Mouse (Mus musculus) kidney, embryonic 14.5 days (tissue): ENCODE data around the gene Gm49378. TPM values are rescaled to one million over a fixed set of nuclear protein-coding genes. Genes with fewer than 3 reads are reported as not detected.

Experiments
- ATAC-seq: fragments of 200-750 bp; cut with Nextera tagmentation; 2 replicates; pipeline ENCODE4 v1.8.0; 2017; ENCODE audit warnings: moderate number of reproducible peaks, mild to moderate bottlenecking, moderate TSS enrichment, moderate library complexity; ENCODE audit not compliant: low FRiP score, low TSS enrichment
- H3K27ac ChIP-seq: fragments of 300-500 bp; sonication (generic); 2 replicates; pipeline ENCODE4 v1.5.1; 2014; ENCODE audit warnings: low read depth, mild to moderate bottlenecking, low read length, moderate library complexity, mixed read lengths
- H3K27me3 ChIP-seq: fragments of 300-500 bp; sonication (generic); 2 replicates; pipeline ENCODE4 v1.6.1; 2014; ENCODE audit warnings: mild to moderate bottlenecking, low read length; ENCODE audit not compliant: control insufficient read depth, insufficient read depth
- H3K36me3 ChIP-seq: fragments of 300-500 bp; sonication (generic); 2 replicates; pipeline ENCODE4 v1.6.1; 2014; ENCODE audit warnings: low read length, mixed read lengths; ENCODE audit not compliant: control insufficient read depth, insufficient read depth
- H3K4me1 ChIP-seq: fragments of 300-500 bp; sonication (generic); 2 replicates; pipeline ENCODE4 v1.6.1; 2014; ENCODE audit warnings: low read length, mixed read lengths; ENCODE audit not compliant: control insufficient read depth, insufficient read depth
- H3K4me2 ChIP-seq: fragments of 300-500 bp; sonication (generic); replicated peaks from 2 replicates; pipeline ENCODE4 v1.6.1; 2014; ENCODE audit warnings: low read depth, mild to moderate bottlenecking, low read length
- H3K4me3 ChIP-seq: fragments of 300-500 bp; sonication (generic); 2 replicates; pipeline ENCODE4 v1.5.1; 2014; ENCODE audit warnings: mild to moderate bottlenecking, low read length
- H3K9ac ChIP-seq: fragments of 300-500 bp; sonication (generic); 2 replicates; pipeline ENCODE4 v1.6.1; 2014; ENCODE audit warnings: low read depth, mild to moderate bottlenecking, low read length, moderate library complexity
- H3K9me3 ChIP-seq: fragments of 300-500 bp; sonication (generic); 2 replicates; pipeline ENCODE4 v1.6.1; 2016; ENCODE audit warnings: low read length; ENCODE audit not compliant: control insufficient read depth
- WGBS: fragments of 180-500 bp; shearing (Covaris S2); extraction: QIAGEN DNeasy Blood & Tissue Kit; methylation state at CpG from one replicate; pipeline ENCODE4 v1.1.7; 2014; 5-methylcytosine and 5-hydroxymethylcytosine counted together
- polyA plus RNA-seq: library from polyadenylated mRNA; unstranded; fragments of >200 nt; fragmentation: Nextera tagmentation; extraction: Ambion mirVana; gene quantifications from 2 replicates; pipeline ENCODE4 v1.2.1, GENCODE M21; 2014

The Gm49378 gene
- 3.4 TPM in 2 replicates for polyA plus RNA-seq

GRCm38 (mm10) chr14:55637795-55638194 is at the start of gene Gm49378:
Gene Gm49378, minus strand, starts transcription at chr14:55637895.
- no peaks in the 10 kb centered on the region for H3K27me3 ChIP-seq
- H3K4me1 ChIP-seq = peaks cover 16% of the 10 kb centered on the region
- no peak within 1 kb of the TSS for H3K4me3 ChIP-seq
- no peak within 1 kb of the TSS for H3K9ac ChIP-seq
- no peak within 1 kb of the TSS for H3K27ac ChIP-seq
- ATAC-seq = no peak
- H3K4me2 ChIP-seq = no peak within 1 kb of the TSS
- 93% methylated on average over 9 of the region's 9 CpGs for WGBS
- peaks cover 70% of the 10 kb centered on the region for H3K36me3 ChIP-seq
- no peaks in the 10 kb centered on the region for H3K9me3 ChIP-seq

GRCm38 (mm10) chr14:55682118-55682493 is 44.4 kb upstream of the Gm49378 start:
- Histone ChIP-seq H3K4me1 (0 out of 2 replicates have a peak, but pooled peaks cover 8% of the 10 kb centered on the region), H3K27me3 (no peaks in the 10 kb centered on the region), H3K4me2 (peak overlapping the region; percentile 77), H3K9me3 (no peaks in the 10 kb centered on the region), H3K27ac (no peak overlapping the region), H3K4me3 (peak overlapping the region; percentile 82), H3K9ac (peak overlapping the region; percentile 72), H3K36me3 (peaks cover 35% of the 10 kb centered on the region)
- 16% methylated on average over 3 of the region's 3 CpGs for WGBS
- no peak; the same call in 1 of the 2 replicates for ATAC-seq

GRCm38 (mm10) chr14:55681160-55682117 is 43.7 kb upstream of the Gm49378 start, which contains the start of gene Tinf2:
Gene Tinf2, minus strand, starts transcription at chr14:55681820.
- ATAC-seq = peak; percentile 97

GRCm38 (mm10) chr14:55677615-55678014 is 39.9 kb upstream of the Gm49378 start:
- H3K9me3 ChIP-seq = no peaks in the 10 kb centered on the region
- H3K4me3 ChIP-seq = no peak overlapping the region
- 86% methylated on average over 4 of the region's 4 CpGs for WGBS
- peaks cover 55% of the 10 kb centered on the region for H3K36me3 ChIP-seq
- H3K4me2 ChIP-seq = no peak overlapping the region
- H3K4me1 ChIP-seq = 0 out of 2 replicates have a peak, but pooled peaks cover 8% of the 10 kb centered on the region
- H3K9ac ChIP-seq = no peak overlapping the region
- H3K27me3 ChIP-seq = no peaks in the 10 kb centered on the region
- no peak overlapping the region for H3K27ac ChIP-seq
- ATAC-seq = no peak

More at GRCm38 (mm10) chr14:55681160-55682117, 43.7 kb upstream of the Gm49378 start, which contains the start of gene Tinf2:
- under 1% methylated on average over 66 of the region's 66 CpGs for WGBS
- no peaks in the 10 kb centered on the region for H3K27me3 ChIP-seq
- peak within 1 kb of the TSS; percentile 82 for H3K4me3 ChIP-seq
- H3K9me3 ChIP-seq = no peaks in the 10 kb centered on the region
- peak within 1 kb of the TSS; percentile 90; the same call in 1 of the 2 replicates for H3K27ac ChIP-seq
- H3K4me2 ChIP-seq = peak within 1 kb of the TSS; percentile 77
- H3K9ac ChIP-seq = peak within 1 kb of the TSS; percentile 72
- H3K36me3 ChIP-seq = peaks cover 42% of the 10 kb centered on the region
- 0 out of 2 replicates have a peak, but pooled peaks cover 8% of the 10 kb centered on the region for H3K4me1 ChIP-seq

- no peak for ATAC-seq
- Histone ChIP-seq H3K9me3 (no peaks in the 10 kb centered on the region), H3K27me3 (no peaks in the 10 kb centered on the region), H3K4me1 (peaks cover 12% of the 10 kb centered on the region), H3K27ac (peak overlapping the region; percentile 90; the same call in 1 of the 2 replicates), H3K9ac (peak overlapping the region; percentile 89; the same call in 1 of the 2 replicates), H3K36me3 (peaks cover 30% of the 10 kb centered on the region), H3K4me3 (peak overlapping the region; percentile 89), H3K4me2 (peak overlapping the region; percentile 94)
- WGBS = 73% methylated on average over 7 of the region's 7 CpGs
These were observed 35.0 kb upstream of the Gm49378 start for GRCm38 (mm10) chr14:55672741-55673060.

- under 1% methylated on average over 38 of the region's 38 CpGs for WGBS
- Histone ChIP-seq H3K36me3 (peaks cover 24% of the 10 kb centered on the region), H3K4me3 (peak within 1 kb of the TSS; percentile 89), H3K9me3 (no peaks in the 10 kb centered on the region), H3K27me3 (no peaks in the 10 kb centered on the region), H3K9ac (peak within 1 kb of the TSS; percentile 89), H3K4me1 (peaks cover 12% of the 10 kb centered on the region), H3K27ac (peak within 1 kb of the TSS; percentile 90), H3K4me2 (peak within 1 kb of the TSS; percentile 94)
- peak; percentile 97 for ATAC-seq
These were observed 34.4 kb upstream of the Gm49378 start, which contains the start of the genes Gmpr2 and Nedd8 for GRCm38 (mm10) chr14:55671833-55672740. Gene Gmpr2, plus strand, starts transcription at chr14:55671941. Gene Nedd8, minus strand, starts transcription at chr14:55672124.

GRCm38 (mm10) chr14:55671486-55671832 is 33.8 kb upstream of the Gm49378 start:
- Histone ChIP-seq H3K36me3 (peaks cover 23% of the 10 kb centered on the region), H3K27me3 (no peaks in the 10 kb centered on the region), H3K4me1 (peaks cover 12% of the 10 kb centered on the region), H3K4me2 (peak overlapping the region; percentile 94), H3K27ac (peak overlapping the region; percentile 90), H3K9me3 (no peaks in the 10 kb centered on the region), H3K4me3 (peak overlapping the region; percentile 89), H3K9ac (peak overlapping the region; percentile 89)
- WGBS = 1% methylated on average over 12 of the region's 12 CpGs
- ATAC-seq = peak; percentile 24; the same call in 1 of the 2 replicates

GRCm38 (mm10) chr14:55660636-55661035 is 22.9 kb upstream of the Gm49378 start:
- no peaks in the 10 kb centered on the region for H3K9me3 ChIP-seq
- 53% methylated on average over 2 of the region's 2 CpGs for WGBS
- peaks cover 28% of the 10 kb centered on the region; the same call in 1 of the 2 replicates for H3K36me3 ChIP-seq
- peaks cover 5% of the 10 kb centered on the region; the same call in 1 of the 2 replicates for H3K4me1 ChIP-seq
- peak overlapping the region; percentile 59; the same call in 1 of the 2 replicates for H3K4me2 ChIP-seq
- H3K27ac ChIP-seq = no peak overlapping the region; the same call in 1 of the 2 replicates
- H3K9ac ChIP-seq = no peak overlapping the region
- ATAC-seq = peak; percentile 38
- no peaks in the 10 kb centered on the region for H3K27me3 ChIP-seq
- H3K4me3 ChIP-seq = peak overlapping the region; percentile 75; the same call in 1 of the 2 replicates
